Mouse (Mus musculus): ENCODE measurements around the gene Hspa12b.

The Hspa12b gene

DNA sequence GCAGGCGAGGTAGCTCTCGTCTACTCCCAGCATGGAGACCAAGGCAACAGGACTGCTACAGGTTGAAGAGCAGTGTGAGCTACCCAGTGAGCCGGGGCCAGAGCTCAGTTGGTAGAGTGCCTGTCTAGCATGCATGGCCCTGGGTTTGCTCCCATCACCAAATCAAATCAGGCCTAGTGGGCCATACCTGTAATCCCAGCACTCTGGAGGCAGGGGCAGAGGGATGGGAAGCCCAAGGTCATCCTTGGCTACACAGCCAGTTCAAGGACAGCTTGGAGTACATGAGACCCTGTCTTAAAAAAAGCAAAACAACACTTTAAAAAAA lies 22.1 kb downstream of the Hspa12b start:
- no peak for DNase-seq

GRCm38 (mm10) chr2:131152166-131152730 lies 25.2 kb downstream of the Hspa12b start:
- no peak for DNase-seq

- DNase-seq = no peak
These were observed 27.0 kb downstream of the Hspa12b start for GRCm38 (mm10) chr2:131154036-131154435.

DNA sequence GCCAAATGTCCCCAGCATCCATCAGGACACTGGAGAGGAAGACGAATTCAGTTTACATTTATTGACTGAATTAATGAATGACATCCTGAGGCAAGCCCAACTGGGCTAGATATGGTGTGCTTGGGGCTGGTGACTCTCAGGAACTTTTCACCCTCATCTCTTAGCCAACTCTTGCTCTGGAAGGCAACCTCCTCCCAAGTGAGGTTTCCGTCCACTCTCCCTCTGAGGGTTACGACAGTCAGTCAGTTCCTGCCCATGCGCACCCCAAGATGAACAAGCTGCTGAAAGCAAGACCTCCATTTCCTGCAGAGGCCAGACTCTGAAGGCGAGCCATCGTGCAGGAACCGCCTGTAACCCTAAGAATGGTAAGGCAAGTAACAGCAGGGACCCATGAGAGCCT lies 29.9 kb downstream of the Hspa12b start:
- no peak for DNase-seq

DNA sequence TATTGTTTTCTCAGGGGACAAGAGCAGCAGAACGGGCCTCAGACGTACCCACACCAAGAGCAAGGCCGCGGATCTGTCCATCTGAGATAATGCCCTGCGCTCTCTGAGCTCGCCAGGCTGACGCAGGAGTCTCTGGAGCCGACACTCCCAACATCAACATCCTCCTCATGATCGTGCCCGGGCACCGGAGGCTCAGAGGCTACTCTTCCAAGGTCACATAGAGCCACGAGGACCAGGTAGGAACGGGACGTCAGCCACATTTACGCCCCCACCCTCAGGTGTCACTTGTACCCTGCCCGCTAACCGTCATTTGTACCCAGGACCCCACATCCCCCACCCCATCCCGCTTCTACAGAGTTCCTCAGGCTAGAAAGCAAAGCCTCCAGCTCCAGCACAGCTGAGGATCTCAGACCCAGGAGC lies 32.4 kb downstream of the Hspa12b start:
- peak; percentile 62 to 63 for DNase-seq

DNA sequence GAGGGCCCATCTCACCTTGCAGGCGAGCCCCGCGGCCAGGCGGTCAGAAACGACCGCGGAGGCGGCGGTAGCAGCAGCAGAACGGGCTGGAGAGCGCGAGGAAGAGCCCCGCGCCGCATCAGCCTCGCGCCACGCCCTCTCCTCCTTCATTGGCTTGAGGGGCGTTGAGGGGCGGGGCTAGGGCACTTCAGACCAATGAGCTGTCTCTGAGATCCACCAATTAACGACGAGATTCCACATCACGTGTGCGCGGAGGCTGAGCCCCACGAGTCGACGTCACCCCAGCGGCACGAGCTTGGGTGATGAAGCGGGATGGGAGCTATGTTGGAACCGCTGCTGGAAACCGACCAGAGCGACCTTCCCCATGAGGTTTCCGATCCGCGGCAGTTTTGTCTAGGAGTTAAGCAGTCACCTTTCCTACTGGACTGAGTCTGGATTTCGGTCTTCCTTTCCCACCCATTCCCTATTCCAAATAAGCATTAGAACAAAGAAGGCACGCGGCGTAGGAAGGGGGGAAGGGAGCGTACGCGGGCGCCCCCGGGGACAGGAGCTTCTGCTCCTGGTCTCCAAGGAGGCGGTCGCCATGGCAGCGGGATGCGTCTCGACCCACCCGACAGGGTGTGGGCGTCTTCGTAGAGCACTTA lies 33.0 kb downstream of the Hspa12b start, which contains the start of gene 1700037H04Rik:
Gene 1700037H04Rik, minus strand, starts transcription at position 144 of the 644 bp plus-strand sequence.
- DNase-seq = peak; percentile 97

DNA sequence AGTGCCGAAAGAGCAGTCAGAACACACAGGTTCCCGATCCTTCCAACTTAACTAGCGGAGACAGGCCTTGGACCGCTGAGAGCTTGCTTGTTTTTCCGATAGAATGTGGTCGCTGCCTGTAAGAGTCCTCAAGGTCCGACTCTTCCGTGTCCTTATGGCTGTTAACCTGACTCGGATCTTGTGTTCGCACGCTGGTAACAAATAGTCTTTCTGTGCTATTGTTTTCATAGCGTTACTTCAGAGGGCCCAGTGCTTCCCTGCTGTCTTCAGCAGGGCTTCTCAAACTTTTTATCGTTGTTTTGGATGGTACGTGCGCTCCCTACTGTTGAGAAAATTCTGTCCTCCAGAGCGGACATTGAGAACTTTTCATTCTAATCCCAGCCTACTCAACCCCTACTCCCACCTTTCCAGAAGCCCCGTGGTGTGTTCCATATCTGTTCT lies 33.6 kb downstream of the Hspa12b start:
- no peak for DNase-seq

GRCm38 (mm10) chr2:131163924-131164323 lies 36.8 kb downstream of the Hspa12b start:
- DNase-seq = no peak

DNA sequence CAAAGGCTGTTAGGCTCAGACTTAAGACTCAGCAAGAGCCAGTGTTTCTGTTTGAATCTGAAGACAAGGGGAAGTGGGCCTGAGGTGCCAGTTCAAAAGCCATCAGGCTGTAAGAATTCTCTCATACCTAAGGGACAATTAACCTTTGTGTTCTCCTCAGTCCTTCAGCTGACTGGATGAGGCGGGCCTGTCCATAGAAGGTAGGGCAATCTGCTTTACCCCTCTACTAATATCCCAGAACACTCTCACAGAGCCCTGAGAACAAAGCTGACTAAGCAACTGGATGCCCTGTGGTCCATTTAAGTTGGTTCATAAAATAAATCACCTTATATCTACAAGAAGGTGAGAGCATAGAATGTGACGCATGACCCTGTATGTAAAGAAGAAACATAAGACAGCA lies 39.1 kb downstream of the Hspa12b start:
- DNase-seq = no peak

GRCm38 (mm10) chr2:131167984-131168383 lies 40.9 kb downstream of the Hspa12b start:
- no peak for DNase-seq

DNA sequence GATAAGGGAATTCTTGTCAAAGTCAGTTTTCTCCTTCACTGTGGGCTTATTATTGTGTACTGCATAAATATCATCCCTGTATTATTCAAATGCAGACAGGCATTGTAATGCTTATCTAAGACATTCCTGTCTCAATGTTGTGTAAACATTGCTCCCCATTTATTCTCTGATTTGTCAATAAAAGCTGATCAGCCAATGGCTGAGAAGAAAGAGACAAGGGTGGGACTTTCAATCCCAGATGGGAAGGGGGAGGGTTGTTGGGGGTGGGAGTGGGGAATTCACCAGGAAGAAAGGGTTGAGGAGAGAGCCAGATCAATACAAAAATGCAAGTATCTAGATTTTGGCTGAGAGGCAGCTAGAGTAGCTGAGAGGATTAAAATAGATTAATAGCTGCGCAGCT lies 41.8 kb downstream of the Hspa12b start:
- DNase-seq = no peak

DNA sequence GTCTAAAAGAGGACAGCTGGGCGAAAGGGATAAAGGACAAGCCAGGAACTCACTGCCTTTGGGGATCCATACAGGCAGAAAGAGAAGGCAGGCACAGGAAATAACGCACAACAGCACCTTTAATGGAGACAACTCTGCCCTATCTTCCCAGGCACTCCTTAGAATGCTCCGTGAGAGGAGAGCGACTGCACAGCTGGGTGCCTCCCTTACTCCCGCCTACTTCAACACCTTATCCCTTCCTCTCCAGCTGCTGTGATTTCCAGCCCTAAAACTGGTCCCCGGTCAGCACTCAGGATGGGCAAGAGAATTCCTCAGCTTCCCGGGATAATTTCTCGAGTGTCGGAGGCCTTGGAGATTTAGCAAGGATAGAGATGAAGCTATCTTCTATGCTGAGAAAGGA lies 43.9 kb downstream of the Hspa12b start:
- DNase-seq = no peak

DNA sequence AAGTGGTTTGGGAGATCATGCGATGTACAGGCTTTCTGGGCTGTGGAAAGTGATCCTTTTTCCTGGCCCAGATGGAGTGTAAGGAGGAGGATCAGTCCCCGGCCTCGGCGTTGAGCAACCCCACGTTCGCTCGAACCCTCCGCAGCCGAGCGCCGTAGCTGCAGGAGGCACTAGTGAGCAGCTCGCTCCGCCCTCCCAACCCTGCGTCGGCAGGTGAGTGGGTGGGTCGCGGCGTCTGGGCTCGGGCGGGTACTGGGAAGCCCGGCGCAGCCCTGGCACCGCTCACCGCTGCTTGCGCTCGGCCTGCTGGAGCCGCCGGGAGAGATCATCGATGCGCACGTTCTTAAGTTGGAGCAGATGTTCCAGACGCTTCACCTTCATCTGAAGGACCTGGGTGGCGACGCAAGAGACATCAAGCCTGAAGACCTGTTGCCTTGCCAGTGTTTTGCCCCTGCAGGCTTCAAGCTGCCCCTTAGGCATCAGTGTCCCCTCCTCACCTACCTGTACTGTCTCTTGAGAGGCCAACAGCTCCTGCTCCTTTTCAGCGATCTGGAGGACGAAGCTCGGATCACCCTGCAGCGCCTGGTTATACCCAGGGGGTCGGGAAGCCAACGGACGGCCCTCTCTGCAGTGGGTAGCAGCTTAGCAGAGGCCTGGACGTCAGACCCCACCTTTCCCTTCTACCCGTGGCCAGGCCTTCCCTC lies 44.5 kb downstream of the Hspa12b start:
- peak; percentile 80 to 83 for DNase-seq

DNA sequence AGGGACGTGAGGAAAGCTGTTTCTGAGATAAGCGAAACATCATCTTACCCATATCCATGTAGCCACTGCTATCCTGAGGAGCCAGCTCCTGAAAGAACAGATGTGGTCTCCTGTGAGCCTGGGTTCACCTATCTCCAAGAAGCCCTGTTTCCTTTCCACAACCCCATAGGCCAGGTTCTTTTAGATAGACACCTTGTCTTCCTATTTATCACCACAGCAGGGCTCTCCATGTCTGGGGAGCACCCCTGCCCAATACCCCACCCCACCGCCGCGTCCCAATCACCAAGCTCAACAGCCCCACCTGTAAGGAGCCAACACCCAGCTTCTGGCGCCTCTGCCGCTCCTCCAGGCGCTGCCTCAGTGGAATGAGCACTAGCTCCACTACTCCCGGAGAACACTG lies 45.2 kb downstream of the Hspa12b start:
- DNase-seq = no peak

DNA sequence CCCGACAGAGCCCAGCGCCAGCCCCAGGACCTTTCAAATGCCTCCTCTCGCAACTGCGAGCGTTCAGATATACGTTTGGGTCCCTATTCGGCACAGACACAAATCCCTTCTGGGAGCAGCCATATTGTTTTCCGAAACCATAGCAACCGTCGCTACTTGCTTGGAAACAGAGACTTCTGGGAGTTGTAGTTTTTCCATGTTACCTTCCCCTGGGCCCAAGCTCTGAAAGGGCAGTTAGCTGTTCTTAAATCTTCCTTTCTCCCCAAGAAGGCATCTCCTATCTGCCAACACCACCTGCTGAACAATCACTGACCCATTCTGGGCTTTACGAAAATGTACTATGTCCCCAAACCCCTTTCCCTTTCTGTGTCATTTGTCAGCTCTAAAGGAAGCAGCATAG lies 47.6 kb downstream of the Hspa12b start:
- peak in 1 of 2 experiments; percentile 63 for DNase-seq

DNA sequence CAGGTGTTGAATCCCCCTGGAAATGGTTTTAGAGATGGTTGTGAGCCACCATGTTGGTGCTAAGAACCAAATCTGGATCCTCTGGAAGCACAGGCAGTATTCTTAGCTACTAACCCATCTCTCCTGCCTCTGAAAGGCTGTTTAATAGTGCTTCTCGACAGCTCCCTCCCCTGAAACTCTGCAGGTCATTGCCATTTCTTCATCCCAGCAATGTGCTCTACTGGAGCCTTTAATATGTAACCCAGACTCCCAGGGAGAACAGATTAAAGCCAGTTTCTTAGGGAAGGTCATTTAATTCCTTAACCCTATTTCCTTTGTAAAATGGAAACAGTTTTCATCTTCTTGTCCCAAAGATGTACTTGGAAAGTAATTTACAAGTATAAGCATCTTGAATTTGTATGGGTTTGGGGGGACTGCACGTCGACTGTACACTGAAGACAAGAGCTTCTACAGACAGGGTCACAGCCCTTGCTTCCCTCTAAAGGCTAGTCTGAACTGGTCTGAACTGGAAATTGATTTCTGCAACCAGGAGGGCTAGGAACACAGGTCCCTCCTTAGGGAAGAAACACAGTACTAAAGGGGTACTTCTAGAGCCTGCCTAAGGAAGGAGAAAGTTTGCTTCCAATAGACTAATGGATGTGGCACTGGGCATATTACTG lies 48.3 kb downstream of the Hspa12b start:
- DNase-seq = no peak

GRCm38 (mm10) chr2:131175945-131176309 lies 48.8 kb downstream of the Hspa12b start:
- no peak for DNase-seq

- peak; percentile 52 to 71 for DNase-seq
These were observed 49.4 kb downstream of the Hspa12b start for GRCm38 (mm10) chr2:131176491-131176890.

GRCm38 (mm10) chr2:131177932-131178331 lies 50.9 kb downstream of the Hspa12b start:
- DNase-seq = no peak

DNA sequence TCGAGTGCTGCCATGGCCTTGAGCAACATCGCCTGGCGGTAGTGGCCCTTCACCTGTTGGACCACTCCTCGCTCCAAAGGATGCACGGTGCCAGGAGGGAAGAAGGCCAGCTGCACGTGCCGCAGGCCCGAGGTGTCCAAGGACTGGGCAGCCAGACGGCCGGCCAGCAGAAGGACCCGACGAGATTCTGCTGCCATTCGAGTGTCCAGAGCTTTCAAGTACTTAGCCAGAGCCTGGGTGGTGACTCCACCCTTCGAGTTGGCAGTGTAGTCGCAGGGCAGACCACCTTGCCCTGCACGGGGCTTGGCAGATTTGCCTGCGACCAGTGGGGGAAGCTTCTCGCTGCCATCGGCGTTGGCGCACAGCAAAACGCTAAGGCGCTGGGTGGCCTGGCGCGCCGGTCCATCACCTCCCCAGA lies 51.8 kb downstream of the Hspa12b start:
- DNase-seq = peak; percentile 28 to 53

GRCm38 (mm10) chr2:131179246-131179886 lies 52.3 kb downstream of the Hspa12b start:
- DNase-seq = peak; percentile 73 to 81

DNA sequence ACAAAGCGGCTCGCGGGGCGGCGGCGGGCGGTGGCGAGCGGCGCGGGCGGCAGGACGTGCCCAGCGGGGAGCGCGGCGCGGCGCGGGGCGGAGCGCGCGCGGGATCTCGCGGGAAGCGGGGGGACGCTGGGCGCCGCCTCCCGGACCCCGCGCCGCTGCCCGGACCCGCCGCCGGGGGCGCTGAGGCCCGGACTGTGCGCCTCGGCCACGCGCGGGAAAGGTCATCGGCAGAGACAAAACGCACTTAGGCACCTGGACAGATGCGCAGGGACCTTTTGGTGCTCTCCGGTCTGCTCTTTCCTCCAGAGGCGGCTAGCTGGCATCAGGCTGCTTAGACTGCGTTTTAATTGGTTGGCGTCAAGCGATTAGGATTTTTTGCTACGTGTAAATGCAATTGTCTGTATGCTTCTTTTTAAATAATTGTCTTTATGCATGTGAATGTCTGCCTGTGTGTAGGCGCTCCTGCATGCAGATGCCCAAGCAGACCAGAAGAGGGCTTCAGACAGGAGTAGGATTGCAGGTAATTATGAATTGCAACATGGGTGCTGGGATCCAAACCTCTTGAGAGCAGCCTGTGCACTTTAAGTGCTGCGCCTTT lies 53.0 kb downstream of the Hspa12b start, which contains the start of gene Cenpb:
Gene Cenpb, minus strand, starts transcription at position 78 of the 598 bp plus-strand sequence.
- peak; percentile 89 to 93 for DNase-seq

DNA sequence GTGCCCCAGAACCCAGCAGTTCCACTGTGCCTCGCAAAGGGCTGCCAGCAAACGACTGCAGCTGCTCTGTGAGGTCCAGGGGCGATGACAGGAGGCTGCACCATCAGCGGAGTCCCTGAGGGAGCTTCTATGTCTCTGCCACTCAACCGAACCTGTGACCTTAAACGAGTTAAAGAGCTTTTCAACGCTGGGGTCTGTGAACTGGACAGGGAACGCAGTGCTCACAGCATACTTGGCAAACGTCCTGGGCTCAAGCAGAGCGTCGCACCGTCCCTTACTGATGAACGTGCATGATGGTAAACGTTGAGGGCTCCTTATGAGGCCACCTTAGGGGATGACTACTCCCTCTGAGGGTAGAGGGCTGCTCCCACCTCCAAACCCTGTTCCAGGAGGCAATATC lies 59.3 kb downstream of the Hspa12b start:
- DNase-seq = no peak

Data from lung, postnatal 4 days (tissue).